Mouse (Mus musculus) heart, embryonic 15.5 days (tissue): ENCODE data around the gene Usf2. TPM values are rescaled to one million over a fixed set of nuclear protein-coding genes. Genes with fewer than 3 reads are reported as not detected.
"Not testable (repeated sequence)": the region's sequence is repeated elsewhere in the genome, so short reads cannot be mapped to it uniquely, and the experiment has no call there.

ENCODE experiments used
- ATAC-seq: fragments of 200-750 bp; cut with Nextera tagmentation; replicated peaks from 2 replicates; pipeline ENCODE4 v1.8.0; 2017; ENCODE audit warnings: low read depth, moderate TSS enrichment; ENCODE audit not compliant: insufficient number of reproducible peaks, insufficient read depth, low FRiP score
- H3K27ac ChIP-seq: fragments of 300-500 bp; sonication (generic); 2 replicates; pipeline ENCODE4 v1.5.1; 2015; ENCODE audit warnings: mild to moderate bottlenecking, inconsistent platforms
- H3K27me3 ChIP-seq: fragments of 300-500 bp; sonication (generic); 2 replicates; pipeline ENCODE4 v1.6.1; 2015; ENCODE audit warnings: inconsistent platforms
- H3K36me3 ChIP-seq: fragments of 300-500 bp; sonication (generic); 2 replicates; pipeline ENCODE4 v1.6.1; 2015; ENCODE audit warnings: mild to moderate bottlenecking, inconsistent platforms
- H3K4me1 ChIP-seq: fragments of 300-500 bp; sonication (generic); replicated peaks from 2 replicates; pipeline ENCODE4 v1.6.1; 2015; ENCODE audit warnings: inconsistent platforms
- H3K4me2 ChIP-seq: fragments of 300-500 bp; sonication (generic); 2 replicates; pipeline ENCODE4 v1.6.1; 2015; ENCODE audit warnings: inconsistent platforms, mild to moderate bottlenecking, moderate library complexity
- H3K4me3 ChIP-seq: fragments of 300-500 bp; sonication (generic); 2 replicates; pipeline ENCODE4 v1.5.1; 2015; ENCODE audit warnings: mild to moderate bottlenecking, inconsistent platforms
- H3K9ac ChIP-seq: fragments of 300-500 bp; sonication (generic); 2 replicates; pipeline ENCODE4 v1.6.1; 2015; ENCODE audit warnings: mild to moderate bottlenecking, inconsistent platforms
- H3K9me3 ChIP-seq: fragments of 300-500 bp; sonication (generic); replicated peaks from 2 replicates; pipeline ENCODE4 v1.6.1; 2016; ENCODE audit warnings: inconsistent platforms
- WGBS: fragments of 180-500 bp; shearing (Covaris S2); methylation state at CpG from one replicate; pipeline ENCODE4 v1.1.7; 2015; ENCODE audit warnings: mixed read lengths; 5-methylcytosine and 5-hydroxymethylcytosine counted together
- polyA plus RNA-seq: library from polyadenylated mRNA; unstranded; fragments of >200 nt; fragmentation: Nextera tagmentation; extraction: Ambion mirVana; gene quantifications from 2 replicates; pipeline ENCODE4 v1.2.1, GENCODE M21; 2015

Gene Usf2
- polyA plus RNA-seq, 1 experiment from 2014 or later: 13.1 TPM

DNA sequence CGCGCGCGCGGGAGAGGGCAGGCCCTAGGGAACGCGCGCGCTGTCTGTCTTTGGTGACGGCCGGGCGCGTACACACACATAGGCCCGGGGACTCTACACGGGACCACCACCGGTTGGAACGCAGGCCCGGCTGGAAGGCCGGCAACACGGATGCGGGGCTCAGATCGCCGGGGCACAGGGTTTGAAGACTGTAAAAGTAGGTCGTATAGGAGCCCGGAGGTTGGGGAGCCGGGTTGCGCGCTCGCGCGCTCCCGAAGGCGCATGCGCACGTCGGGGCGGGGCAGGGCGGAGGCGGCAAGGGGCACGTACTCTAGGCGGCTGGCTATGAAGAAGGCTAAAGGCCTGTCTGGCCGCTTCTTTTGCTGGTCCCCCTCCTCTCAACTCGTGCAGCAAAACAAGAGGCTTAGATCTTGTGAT is 772 bp upstream of the Usf2 start:
- H3K27me3 ChIP-seq: no peaks in the 10 kb centered on the region
- H3K9me3 ChIP-seq: no peaks in the 10 kb centered on the region
- peak overlapping the region; percentile 99 for H3K27ac ChIP-seq
- peaks cover 24% of the 10 kb centered on the region for H3K4me1 ChIP-seq
- H3K36me3 ChIP-seq: peaks cover 27% of the 10 kb centered on the region
- peak overlapping the region; percentile 98 for H3K9ac ChIP-seq
- under 1% methylated on average over 43 of the region's 43 CpGs for WGBS
- H3K4me2 ChIP-seq: peak overlapping the region; percentile 91
- H3K4me3 ChIP-seq: peak overlapping the region; percentile 96
- peak; percentile 66 for ATAC-seq

DNA sequence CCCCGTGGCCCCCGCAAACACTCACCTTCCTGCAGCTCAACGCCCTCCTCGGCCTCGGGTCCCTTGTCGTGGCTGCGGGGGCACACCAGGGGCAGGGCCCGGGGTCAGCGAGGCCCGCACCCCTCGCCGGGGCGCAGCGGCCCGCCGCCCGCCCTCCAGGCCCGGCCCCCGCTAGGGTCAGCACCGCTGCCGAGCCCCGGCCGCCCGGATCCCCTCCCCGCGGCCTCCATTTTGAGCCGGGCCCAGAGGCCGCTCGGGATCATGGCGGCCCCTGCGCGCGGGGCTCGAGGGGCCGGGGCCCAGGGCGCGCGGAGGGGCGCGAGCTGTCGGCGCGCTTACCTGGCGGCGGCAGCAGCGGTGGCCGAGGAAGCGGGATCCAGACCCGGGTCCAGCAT is 249 bp downstream of the Usf2 start:
- H3K36me3 ChIP-seq: peaks cover 36% of the 10 kb centered on the region
- H3K4me3 ChIP-seq: peak overlapping the region; percentile 96
- ATAC-seq: peak; percentile 47
- peak overlapping the region; percentile 91 for H3K4me2 ChIP-seq
- H3K27me3 ChIP-seq: no peaks in the 10 kb centered on the region
- peak overlapping the region; percentile 98 for H3K9ac ChIP-seq
- under 1% methylated on average over 43 of the region's 49 CpGs for WGBS
- H3K9me3 ChIP-seq: no peaks in the 10 kb centered on the region
- H3K4me1 ChIP-seq: peaks cover 22% of the 10 kb centered on the region
- peak overlapping the region; percentile 99 for H3K27ac ChIP-seq

DNA sequence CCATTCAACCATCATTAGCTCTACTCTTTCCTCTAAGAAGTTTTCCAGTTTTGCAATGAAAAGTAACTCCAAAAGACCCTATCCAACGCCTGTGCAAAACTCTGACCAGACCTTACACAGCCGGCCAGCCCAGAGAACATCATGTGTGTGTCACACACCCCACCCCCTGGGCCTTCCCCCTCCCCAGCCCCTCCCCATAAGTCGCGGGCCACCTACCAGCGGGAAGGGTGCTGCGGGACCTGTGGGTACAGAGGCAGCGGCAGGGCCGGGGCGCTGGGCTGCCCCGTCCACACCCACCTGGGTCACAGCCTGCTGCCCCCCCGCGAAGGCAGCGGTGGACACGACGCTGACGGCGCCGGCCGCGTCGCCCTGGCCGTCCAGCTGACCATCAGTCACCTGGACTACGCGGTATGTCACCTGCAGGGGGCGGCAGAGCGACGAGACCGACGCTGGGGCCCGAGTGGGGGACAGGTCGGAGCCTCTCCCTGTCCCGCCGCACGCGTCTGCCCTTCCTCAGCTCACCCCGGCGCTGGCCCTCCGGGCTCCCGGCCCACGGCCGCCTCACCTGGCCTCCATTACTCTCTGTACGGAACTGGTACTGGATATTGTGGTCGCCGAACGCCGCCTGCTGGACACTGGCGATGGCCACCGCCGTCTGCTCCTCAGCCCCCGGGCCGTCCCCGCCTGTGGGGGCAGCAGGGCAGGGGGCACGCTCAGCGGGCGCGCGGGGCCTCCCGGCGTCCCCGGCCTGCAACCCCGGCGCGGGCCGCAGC is 833 bp downstream of the Usf2 start:
- ATAC-seq: peak; percentile 68
- H3K36me3 ChIP-seq: peaks cover 39% of the 10 kb centered on the region
- under 1% methylated on average over 62 of the region's 64 CpGs for WGBS

DNA sequence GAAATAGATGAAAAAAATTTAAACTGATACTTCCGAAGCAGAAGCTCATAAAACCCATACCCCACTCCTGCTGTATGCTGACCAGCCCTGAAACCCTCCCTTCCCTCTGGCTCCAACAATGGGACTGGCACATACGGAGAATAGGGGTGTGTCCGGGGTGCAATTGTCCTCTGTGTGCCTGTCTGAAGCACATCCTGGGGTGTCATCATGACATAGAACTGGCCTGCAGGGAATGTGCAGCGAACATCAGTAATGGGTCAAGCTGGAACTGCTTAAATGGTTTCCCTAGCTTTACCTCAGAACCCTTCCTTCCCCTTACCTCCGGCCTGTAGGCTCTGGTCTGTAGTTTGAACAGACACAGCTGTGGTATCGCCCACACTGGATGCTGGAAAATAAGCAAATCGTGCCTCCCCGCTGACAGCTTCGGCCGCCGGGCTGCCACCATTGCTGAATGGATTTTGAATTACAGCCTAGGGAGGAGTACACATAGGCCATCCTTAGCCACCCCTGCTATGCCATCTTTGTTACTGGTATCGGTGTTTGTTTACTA is 1.6 kb downstream of the Usf2 start:
- 92% methylated on average over 12 of the region's 12 CpGs for WGBS

More for the DNA sequence above, 833 bp downstream of the Usf2 start:
- Histone ChIP-seq H3K4me3 (peak overlapping the region; percentile 96), H3K27me3 (no peaks in the 10 kb centered on the region), H3K4me2 (peak overlapping the region; percentile 91), H3K9me3 (no peaks in the 10 kb centered on the region), H3K27ac (peak overlapping the region; percentile 99), H3K9ac (peak overlapping the region; percentile 98), H3K4me1 (peaks cover 22% of the 10 kb centered on the region)

DNA sequence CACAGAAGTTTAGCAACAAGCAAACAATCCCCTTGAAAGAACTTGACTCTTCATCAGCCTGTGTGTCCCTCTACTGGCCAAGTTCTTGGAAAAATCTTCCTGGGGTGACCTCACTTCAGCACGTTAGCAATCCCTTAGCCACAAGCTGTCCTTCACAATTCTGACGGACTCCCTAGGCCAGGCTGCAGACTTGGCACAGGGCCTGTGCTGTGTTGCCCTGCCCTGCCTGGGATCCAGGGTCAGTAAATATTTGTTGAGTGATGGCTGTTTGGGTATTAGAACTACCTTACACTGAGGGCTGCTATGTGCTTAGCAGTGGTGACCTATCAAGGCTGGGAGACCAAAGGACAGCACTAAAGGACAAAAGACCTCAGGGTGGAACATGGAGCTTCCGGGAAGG is 2.6 kb downstream of the Usf2 start:
- Histone ChIP-seq H3K4me2 (no peak overlapping the region), H3K27me3 (no peaks in the 10 kb centered on the region), H3K4me3 (no peak overlapping the region), H3K27ac (no peak overlapping the region), H3K4me1 (peaks cover 22% of the 10 kb centered on the region), H3K9me3 (no peaks in the 10 kb centered on the region), H3K9ac (no peak overlapping the region), H3K36me3 (peaks cover 46% of the 10 kb centered on the region)
- WGBS: 70% methylated on average over 3 of the region's 3 CpGs
- ATAC-seq: no peak

More for the DNA sequence above, 1.6 kb downstream of the Usf2 start:
- Histone ChIP-seq H3K4me1 (peaks cover 22% of the 10 kb centered on the region), H3K9ac (no peak overlapping the region), H3K27ac (no peak overlapping the region), H3K4me2 (peak overlapping the region; percentile 91), H3K36me3 (peaks cover 40% of the 10 kb centered on the region), H3K27me3 (no peaks in the 10 kb centered on the region), H3K9me3 (no peaks in the 10 kb centered on the region), H3K4me3 (peak overlapping the region; percentile 96; the same call in 1 of the 2 replicates)
- ATAC-seq: no peak

DNA sequence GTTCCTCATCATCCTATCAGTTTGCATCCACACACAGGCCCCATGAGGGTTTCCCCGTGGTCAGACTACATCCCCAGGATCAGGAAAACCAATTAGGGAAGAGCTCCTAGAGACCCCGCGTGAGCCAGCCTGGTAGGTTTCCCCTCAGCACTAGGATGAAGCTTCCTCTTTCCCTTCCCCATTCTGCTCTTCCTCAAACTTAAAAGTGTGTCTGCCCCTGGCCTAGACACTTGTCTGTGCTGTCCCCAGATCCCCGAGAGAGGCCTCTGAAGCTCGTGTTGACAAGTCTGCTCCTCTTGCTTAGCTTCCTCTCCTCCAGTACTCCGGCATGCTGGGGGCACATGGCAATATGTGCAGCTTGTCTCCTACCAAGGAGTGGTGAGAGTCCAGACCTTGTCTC is 3.1 kb downstream of the Usf2 start:
- ATAC-seq: no peak
- 83% methylated on average over 6 of the region's 6 CpGs for WGBS
- Histone ChIP-seq H3K27ac (no peak overlapping the region), H3K9me3 (no peaks in the 10 kb centered on the region), H3K4me1 (peaks cover 17% of the 10 kb centered on the region), H3K4me3 (no peak overlapping the region), H3K9ac (no peak overlapping the region), H3K27me3 (no peaks in the 10 kb centered on the region), H3K36me3 (peaks cover 49% of the 10 kb centered on the region), H3K4me2 (no peak overlapping the region)

DNA sequence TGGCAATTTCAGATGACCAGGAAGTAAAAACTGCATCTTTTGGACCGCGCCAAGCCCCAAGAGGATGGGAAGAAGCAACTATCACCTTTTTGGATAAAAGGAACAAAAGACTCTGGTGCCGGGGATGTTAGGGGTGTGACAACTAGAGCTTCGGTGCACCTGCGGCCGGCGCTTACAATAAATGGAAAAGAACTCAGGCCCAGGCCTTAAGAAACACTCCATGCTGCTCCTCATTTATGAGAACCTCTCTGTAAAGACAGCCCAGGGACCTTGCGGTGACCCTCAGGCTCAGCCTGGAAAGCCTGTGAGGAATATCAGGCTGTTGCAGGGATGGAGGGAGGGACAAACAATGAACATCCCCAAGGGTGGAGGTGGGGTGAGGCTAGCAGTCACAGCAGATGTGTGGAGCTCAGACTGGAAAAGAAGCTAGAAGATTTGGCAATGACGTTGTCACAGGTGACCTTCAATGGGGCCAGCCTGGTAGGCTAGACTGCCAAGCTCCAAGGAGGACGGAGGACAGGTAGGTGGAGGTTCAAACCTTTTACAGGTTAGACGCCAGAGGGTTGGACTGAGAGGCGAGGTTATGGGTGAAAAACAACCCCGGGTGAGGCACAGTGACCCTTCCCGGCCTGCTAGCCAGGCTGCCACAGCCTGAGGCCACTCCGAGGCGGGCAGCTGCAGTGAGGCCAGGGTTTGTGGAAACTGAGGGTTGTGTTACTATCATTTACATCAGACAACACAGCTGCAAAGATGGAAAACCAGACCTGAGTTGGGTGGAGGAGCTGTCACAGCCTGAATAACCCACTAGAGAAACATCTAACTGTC is 4.0 kb downstream of the Usf2 start:
- no peak overlapping the region for H3K27ac ChIP-seq
- no peak overlapping the region for H3K4me2 ChIP-seq
- H3K9me3 ChIP-seq: no peaks in the 10 kb centered on the region
- no peak overlapping the region for H3K4me3 ChIP-seq
- peaks cover 49% of the 10 kb centered on the region for H3K36me3 ChIP-seq
- 93% methylated on average over 16 of the region's 16 CpGs for WGBS
- no peak overlapping the region for H3K9ac ChIP-seq
- no peak for ATAC-seq
- H3K27me3 ChIP-seq: no peaks in the 10 kb centered on the region
- peaks cover 10% of the 10 kb centered on the region for H3K4me1 ChIP-seq

DNA sequence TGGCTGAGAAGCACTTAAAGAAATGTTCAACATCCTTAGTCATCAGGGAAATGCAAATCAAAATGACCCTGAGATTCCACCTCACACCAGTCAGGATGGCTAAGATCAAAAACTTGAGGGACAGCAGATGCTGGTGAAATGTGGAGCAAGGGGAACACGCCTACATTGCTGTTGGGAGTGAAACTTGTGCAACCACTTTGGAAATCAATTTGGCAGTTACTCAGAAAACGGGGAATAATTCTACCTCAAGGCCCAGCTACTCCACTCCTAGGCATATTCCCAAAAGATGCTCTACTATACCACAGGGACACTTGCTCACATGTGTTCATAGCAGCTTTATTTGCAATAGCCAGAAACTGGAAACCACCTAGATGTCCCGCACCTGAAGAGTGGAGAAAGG is 6.7 kb downstream of the Usf2 start:
- 83% methylated on average over 3 of the region's 3 CpGs for WGBS
- not testable (repeated sequence) for H3K4me3 ChIP-seq, H3K9ac ChIP-seq, ATAC-seq, H3K27ac ChIP-seq, H3K9me3 ChIP-seq, H3K27me3 ChIP-seq, H3K4me1 ChIP-seq, H3K4me2 ChIP-seq
- peaks cover 53% of the 10 kb centered on the region for H3K36me3 ChIP-seq

DNA sequence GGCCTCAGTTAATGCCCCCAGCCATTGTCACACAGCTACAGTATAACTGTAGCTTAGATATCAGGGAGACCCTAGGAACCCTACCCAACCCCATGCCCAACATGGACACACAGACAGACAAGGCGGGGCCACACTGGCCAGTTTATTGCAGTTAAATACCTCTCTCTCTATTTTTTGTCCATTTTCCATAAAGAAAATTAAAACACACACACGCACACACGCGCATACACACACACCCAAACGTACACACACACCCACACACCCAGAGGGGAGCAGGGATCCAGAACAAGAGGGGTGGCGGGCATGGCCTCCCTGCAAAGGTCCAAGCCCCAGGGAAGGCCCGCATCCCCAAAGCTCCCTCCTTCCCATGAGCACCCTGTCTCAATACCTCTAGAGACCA is 10.7 kb downstream of the Usf2 start:
- Histone ChIP-seq H3K4me3 (no peak overlapping the region), H3K9me3 (no peaks in the 10 kb centered on the region), H3K9ac (no peak overlapping the region), H3K36me3 (peaks cover 17% of the 10 kb centered on the region; the same call in 1 of the 2 replicates), H3K4me2 (no peak overlapping the region), H3K27me3 (no peaks in the 10 kb centered on the region), H3K27ac (no peak overlapping the region), H3K4me1 (no peaks in the 10 kb centered on the region)
- no peak for ATAC-seq
- WGBS: 96% methylated on average over 7 of the region's 7 CpGs

DNA sequence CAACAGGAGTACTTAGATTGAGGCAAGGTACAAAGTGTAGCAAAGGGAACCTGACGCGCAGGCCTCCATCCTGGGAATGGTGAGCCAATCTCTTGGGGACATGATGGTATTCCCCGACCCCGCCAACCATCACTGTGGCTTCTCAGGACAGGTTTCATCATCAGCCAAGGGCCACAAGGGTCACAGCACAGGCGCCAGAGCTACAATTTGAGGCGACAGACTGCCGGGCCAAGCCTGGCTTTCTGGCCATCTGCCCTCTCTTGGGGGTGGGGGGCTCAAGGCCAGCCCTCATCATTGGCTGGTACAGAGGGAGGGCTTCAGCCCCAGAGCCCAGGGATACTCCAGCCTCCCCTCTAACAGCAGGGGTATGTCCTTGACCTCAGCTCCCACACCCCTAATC is 11.1 kb downstream of the Usf2 start:
- ATAC-seq, H3K9me3 ChIP-seq, H3K4me3 ChIP-seq, H3K27me3 ChIP-seq, H3K9ac ChIP-seq, H3K4me2 ChIP-seq, H3K27ac ChIP-seq, H3K4me1 ChIP-seq: not testable (repeated sequence)
- peaks cover 15% of the 10 kb centered on the region; the same call in 1 of the 2 replicates for H3K36me3 ChIP-seq
- 84% methylated on average over 7 of the region's 7 CpGs for WGBS

DNA sequence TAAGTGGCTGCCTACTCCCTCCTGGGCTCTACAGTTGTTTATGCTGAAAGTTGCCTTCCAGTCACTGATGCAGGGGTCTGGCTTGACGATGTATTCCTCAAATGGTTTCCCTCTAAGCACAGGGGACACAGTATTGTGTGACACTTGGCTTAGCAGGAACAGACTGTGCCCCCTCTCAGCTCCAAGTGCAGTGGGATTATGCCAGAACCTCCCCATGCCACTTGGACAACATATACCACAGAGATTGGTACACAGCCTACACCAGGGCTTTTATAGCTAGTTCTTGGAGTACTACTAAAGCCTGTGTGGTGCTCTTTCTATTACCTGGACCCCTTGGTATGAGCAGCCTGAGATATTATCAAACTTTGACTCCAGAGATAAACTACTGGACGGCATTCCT is 11.9 kb downstream of the Usf2 start:
- H3K9me3 ChIP-seq, H3K27me3 ChIP-seq, H3K4me2 ChIP-seq, H3K4me3 ChIP-seq, H3K4me1 ChIP-seq, ATAC-seq, H3K27ac ChIP-seq, H3K9ac ChIP-seq: not testable (repeated sequence)
- H3K36me3 ChIP-seq: peaks cover 12% of the 10 kb centered on the region; the same call in 1 of the 2 replicates
- 54% methylated on average over 2 of the region's 2 CpGs for WGBS
